In genomic region chr10:80842334-80842733, GRCm38 (mm10) we compare ENCODE assay signal across 20 mouse cellular contexts. TPM values are rescaled to one million over a fixed set of nuclear protein-coding genes. Genes with fewer than 3 reads are reported as not detected.
DNase-seq lines count a peak whose midpoint lies in the region.
"Had no signal": no experiment of that assay in that cellular context is flagged by ENCODE, and none has a peak within 500 bp of the region (broad histone marks: within the 10 kb centered on the region; RNA-seq: fewer than 3 reads in every experiment).

No protein-coding gene starts in this region.

- DNase-seq in frontal cortex, postnatal 36 days (ENCODE audit: low spot score in 2 of 2): peak; percentile 56 to 59
- DNase-seq in frontal cortex, postnatal 10 days (ENCODE audit: low spot score in 2 of 2): no peak
- peak; percentile 55 to 63 for DNase-seq in left cerebral cortex, adult 18-20 months (ENCODE audit: low spot score in 2 of 2)
- DNase-seq in left cerebral cortex, postnatal 4 days: no peak
- DNase-seq in right cerebral cortex, postnatal 36 days (ENCODE audit: low spot score in 2 of 2): peak; percentile 51 to 66
- DNase-seq in right cerebral cortex, postnatal 4 days: no peak
- DNase-seq in lung, postnatal 10 days: no peak
- DNase-seq: adrenal gland, adult 2 months; embryo, embryonic 11 days; gastrocnemius, postnatal 10 days; heart, postnatal 14 days; kidney, adult 2 months; lung, adult 18-20 months; lung, postnatal 14 days; thymus, adult 2 months; thymus, postnatal 4 days had no signal

- intact Hi-C loops in left cerebral cortex, postnatal 4 days (cut with DNase I): no loop called here

RNA-seq across cellular contexts. Expression of gene Lingo3, which starts 1.5 kb away (rescaled TPM):
- total RNA-seq in left cerebral cortex, adult 18-20 months (2021): 10 to 100 TPM; 35.4 to 45.0 TPM
- total RNA-seq in left cerebral cortex, postnatal 4 days (2021): 10 to 100 TPM; 21.4 to 24.6 TPM
- total RNA-seq: megakaryocyte progenitor cell, adult 5-6 weeks; MEL; monocyte, adult 5-6 weeks had no signal

RNA-seq across cellular contexts. Expression of gene Lsm7, which starts 12.7 kb away (rescaled TPM):
- total RNA-seq in left cerebral cortex, adult 18-20 months (2021): 10 to 100 TPM; 34.8 to 48.8 TPM
- 10 to 100 TPM; 62.0 to 67.4 TPM for total RNA-seq in left cerebral cortex, postnatal 4 days (2021)

RNA-seq across cellular contexts. Expression of gene Sppl2b, which starts 12.7 kb away (rescaled TPM):
- total RNA-seq in left cerebral cortex, adult 18-20 months (2021): 10 to 100 TPM; 45.6 to 53.7 TPM
- total RNA-seq in left cerebral cortex, postnatal 4 days (2021): 10 to 100 TPM; 77.4 to 86.2 TPM

RNA-seq across cellular contexts. Expression of gene Oaz1, which starts 15.9 kb away (rescaled TPM):
- total RNA-seq in left cerebral cortex, adult 18-20 months (2021): 100 to 1,000 TPM; 517 to 561 TPM
- 100 to 1,000 TPM; 393 to 396 TPM for total RNA-seq in left cerebral cortex, postnatal 4 days (2021)

RNA-seq across cellular contexts. Expression of gene Jsrp1, which starts 29.0 kb away (rescaled TPM):
- total RNA-seq in left cerebral cortex, adult 18-20 months (2021): 1 to 10 TPM; 6.6 to 8.0 TPM
- total RNA-seq in left cerebral cortex, postnatal 4 days (2021): under 1 TPM; 0.54 to 0.64 TPM
- total RNA-seq: granulocyte monocyte progenitor cell, adult 5-6 weeks; heart, postnatal 14 days; megakaryocyte progenitor cell, adult 5-6 weeks; MEL; monocyte, adult 5-6 weeks had no signal

Comparison
In these comparisons a context has a peak if more than half of its experiments do, and no peak if none do; other contexts are left out.
1. DNase-seq: peak in frontal cortex, postnatal 36 days (2 of 2), left cerebral cortex, adult 18-20 months (2 of 2) and right cerebral cortex, postnatal 36 days (2 of 2); none in frontal cortex, postnatal 10 days (0 of 2), left cerebral cortex, postnatal 4 days (single experiment), right cerebral cortex, postnatal 4 days (single experiment) and lung, postnatal 10 days (single experiment).